Mouse (Mus musculus): Measurements from ENCODE around the gene Git1.
"Not testable (repeated sequence)": the region's sequence is repeated elsewhere in the genome, so short reads cannot be mapped to it uniquely, and the experiment has no call there.

The Git1 gene

GRCm38 (mm10) chr11:77518051-77518798 is 24.9 kb downstream of the Git1 start:
- peak in 1 of 2 experiments; percentile 28 for DNase-seq (ENCODE audit: low read depth in 2 of 2, low spot score in 2 of 2)

GRCm38 (mm10) chr11:77519043-77519442 is 25.7 kb downstream of the Git1 start, which contains the start of gene Gm10392:
Gene Gm10392 (minus strand): TSS chr11:77519198.
- peak; percentile 74 to 83 for DNase-seq (ENCODE audit: low read depth in 2 of 2, low spot score in 2 of 2)

- no peak for DNase-seq (ENCODE audit: low read depth in 2 of 2, low spot score in 2 of 2)
Observed at GRCm38 (mm10) chr11:77520601-77521529, 27.5 kb downstream of the Git1 start.

- DNase-seq (ENCODE audit: low read depth in 2 of 2, low spot score in 2 of 2): no peak
Observed at GRCm38 (mm10) chr11:77525804-77526486, 32.6 kb downstream of the Git1 start.

GRCm38 (mm10) chr11:77528420-77528819 is 35.1 kb downstream of the Git1 start:
- not testable (repeated sequence) for DNase-seq (ENCODE audit: low read depth in 2 of 2, low spot score in 2 of 2)

- no peak for DNase-seq (ENCODE audit: low read depth in 2 of 2, low spot score in 2 of 2)
Observed at GRCm38 (mm10) chr11:77529644-77530043, 36.3 kb downstream of the Git1 start.

GRCm38 (mm10) chr11:77530862-77531261 is 37.5 kb downstream of the Git1 start:
- DNase-seq (ENCODE audit: low read depth in 2 of 2, low spot score in 2 of 2): no peak

- no peak for DNase-seq (ENCODE audit: low read depth in 2 of 2, low spot score in 2 of 2)
Observed at GRCm38 (mm10) chr11:77532202-77532846, 39.0 kb downstream of the Git1 start.

GRCm38 (mm10) chr11:77545261-77545660 is 51.9 kb downstream of the Git1 start:
- DNase-seq (ENCODE audit: low read depth in 2 of 2, low spot score in 2 of 2): no peak
